Mouse (Mus musculus) embryonic fibroblast, embryonic 13.5 days (primary cell): ENCODE data around the gene Prss46.

Experiments used
- CTCF ChIP-seq: IDR thresholded peaks from 2 replicates; pipeline ENCODE4 v1.5.1; 2011; ENCODE audit warnings: mild to moderate bottlenecking, control low read depth, low read length, moderate library complexity, borderline replicate concordance; ENCODE audit not compliant: insufficient read depth
- POLR2A ChIP-seq: IDR thresholded peaks from 2 replicates; pipeline ENCODE4 v1.6.1; 2011; ENCODE audit warnings: low read depth, mild to moderate bottlenecking, control low read depth, low read length, moderate library complexity

GRCm38 (mm10) chr9:110892552-110892951 lies 48.2 kb downstream of the Prss46 start:
- TF ChIP-seq CTCF (no peak), POLR2A (no peak)
